Mouse (Mus musculus): Measurements from ENCODE around the gene Gm49325. TPM values are rescaled to one million over a fixed set of nuclear protein-coding genes. Genes with fewer than 3 reads are reported as not detected.
A peak's percentile ranks its signal among the peaks of the same experiment; 100 is the strongest.
"Not testable (repeated sequence)": the region's sequence is repeated elsewhere in the genome, so short reads cannot be mapped to it uniquely, and the experiment has no call there.

Gm49325 gene
- polyA plus RNA-seq, 1 experiment from 2014 or later, result 3.0 TPM

DNA sequence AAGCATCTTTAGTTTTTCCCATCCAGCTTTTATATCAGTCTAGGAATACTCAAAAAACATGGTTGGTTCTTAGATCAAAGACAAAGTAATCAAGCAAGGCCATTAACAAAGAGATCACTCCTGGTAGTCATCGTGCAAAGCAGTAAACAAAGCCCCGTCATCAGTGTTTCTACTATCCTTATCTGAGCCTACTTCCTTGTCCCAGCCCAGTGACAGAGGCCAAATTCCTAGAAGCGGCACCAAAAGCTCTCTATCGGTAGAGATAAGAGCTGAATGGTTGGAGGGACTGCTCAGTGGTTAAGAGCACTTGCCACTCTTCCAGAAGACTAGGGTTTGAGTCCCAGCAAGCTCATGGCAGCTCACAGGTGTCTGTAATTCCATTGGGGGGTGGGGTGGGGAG is 65.5 kb downstream of the Gm49325 start:
- Histone ChIP-seq H3K27me3 (ENCODE audit: insufficient read depth, low read length) (no peaks in the 10 kb centered on the region), H3K9ac (no peak overlapping the region), H3K4me2 (no peak overlapping the region), H3K4me1 (ENCODE audit: insufficient read depth) (no peaks in the 10 kb centered on the region), H3K36me3 (ENCODE audit: insufficient read depth) (no peaks in the 10 kb centered on the region), H3K9me3 (ENCODE audit: low read depth, low read length) (no peaks in the 10 kb centered on the region), H3K4me3 (ENCODE audit: low read depth, low read length) (no peak overlapping the region), H3K27ac (ENCODE audit: low read depth) (no peak overlapping the region)
- DNase-seq, result no peak
- no peak for ATAC-seq (ENCODE audit: insufficient read depth)
- whole genome bisulfite sequencing, result 18% methylated on average over 4 of the region's 4 CpGs
- TF ChIP-seq CTCF (IDR thresholded peaks at IDR 0.05; ENCODE audit: low read depth), result no peak

DNA sequence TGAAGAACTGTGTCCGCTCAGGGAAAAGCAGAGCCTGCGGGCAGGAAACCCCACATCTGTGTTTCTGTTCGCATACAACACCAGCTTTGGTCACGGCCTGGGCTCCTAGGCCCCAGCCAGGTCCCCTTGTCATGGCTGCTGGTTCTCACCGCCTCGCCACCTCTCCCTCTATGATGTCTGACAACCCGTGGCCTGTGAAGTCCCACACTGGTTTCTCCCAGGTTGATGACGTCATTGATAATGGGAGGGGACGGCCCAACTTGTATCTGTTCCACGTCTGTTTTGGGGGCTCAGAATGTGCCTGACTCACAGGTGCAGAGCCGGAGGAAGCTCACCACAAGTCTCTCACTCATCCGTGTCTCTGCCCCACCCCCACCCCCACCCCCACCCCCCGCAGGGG is 67.8 kb downstream of the Gm49325 start:
- Histone ChIP-seq H3K36me3 (ENCODE audit: insufficient read depth) (no peaks in the 10 kb centered on the region), H3K4me2 (no peak overlapping the region), H3K9me3 (ENCODE audit: low read depth, low read length) (no peaks in the 10 kb centered on the region), H3K27ac (ENCODE audit: low read depth) (no peak overlapping the region), H3K9ac (no peak overlapping the region), H3K4me3 (ENCODE audit: low read depth, low read length) (no peak overlapping the region), H3K4me1 (ENCODE audit: insufficient read depth) (no peaks in the 10 kb centered on the region), H3K27me3 (ENCODE audit: insufficient read depth, low read length) (peaks cover 19% of the 10 kb centered on the region)
- ATAC-seq (ENCODE audit: insufficient read depth) (no peak), DNase-seq (no peak)
- TF ChIP-seq CTCF (IDR thresholded peaks at IDR 0.05; ENCODE audit: low read depth), result no peak
- 51% methylated on average over 13 of the region's 13 CpGs for WGBS

- peaks cover 27% of the 10 kb centered on the region for H3K27me3 ChIP-seq (ENCODE audit: insufficient read depth, low read length)
- TF ChIP-seq CTCF (IDR thresholded peaks at IDR 0.05; ENCODE audit: low read depth), result no peak
- no peaks in the 10 kb centered on the region for H3K9me3 ChIP-seq (ENCODE audit: low read depth, low read length)
- peak overlapping the region; percentile 55 for H3K4me2 ChIP-seq
- ATAC-seq (ENCODE audit: insufficient read depth) (no peak), DNase-seq (peak; percentile 26)
- no peak overlapping the region for H3K27ac ChIP-seq (ENCODE audit: low read depth)
- H3K9ac ChIP-seq, result no peak overlapping the region
- peak overlapping the region; percentile 27 for H3K4me3 ChIP-seq (ENCODE audit: low read depth, low read length)
- WGBS, result 0% methylated on average over 35 of the region's 35 CpGs
- no peaks in the 10 kb centered on the region for H3K4me1 ChIP-seq (ENCODE audit: insufficient read depth)
- no peaks in the 10 kb centered on the region for H3K36me3 ChIP-seq (ENCODE audit: insufficient read depth)
Measured at GRCm38 (mm10) chr10:77677562-77677961, 71.6 kb downstream of the Gm49325 start.

GRCm38 (mm10) chr10:77682994-77683393 is 77.0 kb downstream of the Gm49325 start:
- Histone ChIP-seq H3K9ac (no peak overlapping the region), H3K9me3 (ENCODE audit: low read depth, low read length) (no peaks in the 10 kb centered on the region), H3K27ac (ENCODE audit: low read depth) (no peak overlapping the region), H3K36me3 (ENCODE audit: insufficient read depth) (no peaks in the 10 kb centered on the region), H3K27me3 (ENCODE audit: insufficient read depth, low read length) (peaks cover 43% of the 10 kb centered on the region), H3K4me1 (ENCODE audit: insufficient read depth) (no peaks in the 10 kb centered on the region), H3K4me3 (ENCODE audit: low read depth, low read length) (no peak overlapping the region), H3K4me2 (no peak overlapping the region)
- no peak for DNase-seq
- TF ChIP-seq CTCF (IDR thresholded peaks at IDR 0.05; ENCODE audit: low read depth), result no peak
- WGBS, result 66% methylated on average over 7 of the region's 7 CpGs
- no peak for ATAC-seq (ENCODE audit: insufficient read depth)

GRCm38 (mm10) chr10:77684181-77684580 is 78.2 kb downstream of the Gm49325 start:
- Histone ChIP-seq H3K9me3 (ENCODE audit: low read depth, low read length) (no peaks in the 10 kb centered on the region), H3K27ac (ENCODE audit: low read depth) (no peak overlapping the region), H3K9ac (no peak overlapping the region), H3K4me2 (no peak overlapping the region), H3K27me3 (ENCODE audit: insufficient read depth, low read length) (peaks cover 40% of the 10 kb centered on the region), H3K4me1 (ENCODE audit: insufficient read depth) (no peaks in the 10 kb centered on the region), H3K4me3 (ENCODE audit: low read depth, low read length) (no peak overlapping the region), H3K36me3 (ENCODE audit: insufficient read depth) (no peaks in the 10 kb centered on the region)
- DNase-seq (no peak), ATAC-seq (ENCODE audit: insufficient read depth) (no peak)
- WGBS, result 30% methylated on average over 8 of the region's 8 CpGs
- no peak for TF ChIP-seq CTCF (IDR thresholded peaks at IDR 0.05; ENCODE audit: low read depth)

GRCm38 (mm10) chr10:77685895-77686664 is 80.1 kb downstream of the Gm49325 start, which contains the start of gene Tspear:
Gene Tspear, plus strand, starts transcription at chr10:77686569.
- Histone ChIP-seq H3K4me1 (ENCODE audit: insufficient read depth) (no peaks in the 10 kb centered on the region), H3K27ac (ENCODE audit: low read depth) (no peak within 1 kb of the TSS), H3K4me2 (peak within 1 kb of the TSS; percentile 18; the same call in 1 of the 2 replicates), H3K36me3 (ENCODE audit: insufficient read depth) (no peaks in the 10 kb centered on the region), H3K27me3 (ENCODE audit: insufficient read depth, low read length) (peaks cover 34% of the 10 kb centered on the region), H3K4me3 (ENCODE audit: low read depth, low read length) (no peak within 1 kb of the TSS), H3K9ac (no peak within 1 kb of the TSS; the same call in 1 of the 2 replicates), H3K9me3 (ENCODE audit: low read depth, low read length) (no peaks in the 10 kb centered on the region)
- TF ChIP-seq CTCF (IDR thresholded peaks at IDR 0.05; ENCODE audit: low read depth), result no peak
- DNase-seq, result peak; percentile 24
- no peak; the same call in 1 of the 2 replicates for ATAC-seq (ENCODE audit: insufficient read depth)
- 3% methylated on average over 22 of the region's 22 CpGs for WGBS

DNA sequence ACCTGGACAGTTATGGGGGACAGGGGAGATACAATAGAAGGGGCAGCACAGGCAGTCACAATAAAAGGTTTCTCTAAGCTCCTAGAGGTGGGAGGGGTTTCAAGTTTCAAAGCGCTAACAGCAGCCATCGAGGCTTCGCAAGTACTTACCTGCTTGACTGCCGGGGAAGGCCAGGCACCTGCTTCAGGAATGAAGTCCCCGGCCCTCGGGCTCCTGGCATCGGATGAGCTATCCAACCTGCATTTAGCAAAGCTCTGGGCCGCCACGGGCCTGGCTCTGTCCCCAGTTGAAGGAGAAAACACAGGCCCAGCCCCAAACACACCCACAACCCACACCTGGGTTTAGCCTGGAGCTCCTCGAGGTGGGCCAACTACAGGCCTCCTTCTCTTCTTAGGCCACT is 81.0 kb downstream of the Gm49325 start:
- Histone ChIP-seq H3K4me2 (no peak overlapping the region), H3K4me3 (ENCODE audit: low read depth, low read length) (no peak overlapping the region), H3K9me3 (ENCODE audit: low read depth, low read length) (no peaks in the 10 kb centered on the region), H3K27ac (ENCODE audit: low read depth) (no peak overlapping the region), H3K27me3 (ENCODE audit: insufficient read depth, low read length) (peaks cover 34% of the 10 kb centered on the region), H3K4me1 (ENCODE audit: insufficient read depth) (no peaks in the 10 kb centered on the region), H3K36me3 (ENCODE audit: insufficient read depth) (no peaks in the 10 kb centered on the region), H3K9ac (no peak overlapping the region)
- no peak for ATAC-seq (ENCODE audit: insufficient read depth)
- WGBS, result 17% methylated on average over 10 of the region's 10 CpGs
- no peak for TF ChIP-seq CTCF (IDR thresholded peaks at IDR 0.05; ENCODE audit: low read depth)
- DNase-seq, result peak; percentile 16

GRCm38 (mm10) chr10:77690356-77690807 is 84.4 kb downstream of the Gm49325 start, which contains the start of gene Gm19402:
Gene Gm19402, minus strand, starts transcription at chr10:77690757.
- not testable (repeated sequence) for H3K4me2 ChIP-seq; H3K4me3 ChIP-seq (ENCODE audit: low read depth, low read length); H3K36me3 ChIP-seq (ENCODE audit: insufficient read depth); H3K27ac ChIP-seq (ENCODE audit: low read depth); H3K9me3 ChIP-seq (ENCODE audit: low read depth, low read length); DNase-seq; H3K9ac ChIP-seq; ATAC-seq (ENCODE audit: insufficient read depth); H3K4me1 ChIP-seq (ENCODE audit: insufficient read depth)
- peaks cover 31% of the 10 kb centered on the region for H3K27me3 ChIP-seq (ENCODE audit: insufficient read depth, low read length)
- WGBS, result 66% methylated on average over 3 of the region's 3 CpGs

Measured in lung, embryonic 14.5 days (tissue).